Mouse (Mus musculus) gonadal fat pad, adult 2 months (tissue): ENCODE results near the gene Rnf167. TPM values are rescaled to one million over a fixed set of nuclear protein-coding genes. Genes with fewer than 3 reads are reported as not detected.

ENCODE experiments used
- DNase-seq: peaks from one replicate; pipeline ENCODE4 v3.0.0-alpha.2; 2012; ENCODE audit warnings: low read depth
- polyA plus RNA-seq: library from polyadenylated mRNA; depleted of rRNA; stranded (reverse); fragments of >200 nt; gene quantifications from 2 replicates; pipeline ENCODE4 v1.2.3, GENCODE M21; 2012

The Rnf167 gene
- polyA plus RNA-seq, 1 experiment: 93.2 TPM

DNA sequence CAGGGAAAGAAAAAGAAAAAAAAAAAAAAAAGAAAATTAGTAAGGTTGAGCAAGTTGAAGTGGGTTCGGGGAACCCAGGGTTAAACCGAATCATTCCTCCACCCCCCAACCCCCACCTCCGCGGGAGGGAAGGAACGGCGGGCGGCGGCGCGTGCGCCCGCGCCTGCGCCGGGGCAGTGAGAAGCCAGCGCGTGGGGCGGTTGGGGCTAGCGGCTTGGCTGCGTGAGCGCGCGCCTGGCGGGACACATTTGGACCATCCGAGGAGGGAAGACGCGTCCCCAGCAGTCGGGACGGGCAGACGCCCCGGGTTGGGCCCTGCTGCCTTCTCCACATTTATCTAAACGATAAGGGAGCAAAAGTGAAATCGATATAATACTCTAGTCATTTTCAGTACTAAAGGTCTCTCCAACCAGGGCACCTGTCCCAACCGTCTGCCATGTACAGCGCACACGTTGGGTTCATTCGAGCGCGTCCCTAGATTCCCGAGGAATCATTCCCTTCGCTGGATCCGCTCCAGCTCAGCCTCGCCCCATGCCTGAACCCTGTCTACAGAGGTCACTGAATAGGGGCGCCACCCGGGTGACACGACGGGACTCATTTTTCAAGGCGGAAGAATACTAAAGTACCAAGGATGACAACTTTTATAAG lies 8.0 kb downstream of the Rnf167 start:
- no peak for DNase-seq

DNA sequence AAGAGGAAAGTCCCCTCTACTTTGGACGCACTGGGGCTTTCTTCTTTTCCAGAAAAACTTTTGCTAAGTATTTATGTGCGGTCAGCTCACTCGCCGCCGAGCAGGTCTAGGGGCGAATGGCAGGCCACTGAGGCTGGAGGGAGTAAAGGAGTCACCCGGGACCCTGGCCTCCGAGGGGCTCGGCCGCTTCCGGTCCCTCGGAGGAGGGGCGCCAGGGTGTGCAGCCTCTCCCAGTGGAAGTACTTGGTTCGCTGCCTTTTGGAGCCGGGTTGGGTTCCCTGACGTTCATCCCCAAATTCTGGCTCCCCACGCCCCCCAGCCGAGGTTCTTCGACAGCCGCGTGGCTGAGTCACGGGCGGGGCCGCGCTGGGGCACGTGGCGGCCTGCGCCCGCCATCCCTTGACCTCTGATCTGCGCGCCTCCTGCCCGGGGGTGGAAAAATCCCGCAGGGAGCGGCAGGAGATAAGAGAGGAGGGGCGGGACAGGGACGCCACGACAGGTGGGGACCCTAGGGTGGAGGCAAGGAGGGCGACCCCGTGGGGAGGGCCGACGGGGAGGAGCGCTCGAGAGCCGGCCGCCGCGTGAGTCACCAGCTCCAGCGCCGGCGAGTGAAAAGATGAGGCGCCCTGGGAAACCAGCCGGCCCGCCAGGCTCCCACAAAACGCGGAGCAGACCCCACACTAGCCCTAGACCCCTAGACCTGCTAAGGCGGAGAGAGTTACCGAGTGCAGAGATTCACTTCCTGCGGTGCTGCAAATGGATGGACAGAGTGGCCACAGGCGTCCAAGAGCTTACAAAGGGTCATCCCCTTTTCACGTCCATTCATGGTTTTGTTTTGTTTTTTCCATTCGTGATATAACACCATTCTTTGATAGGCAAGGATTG lies 8.8 kb downstream of the Rnf167 start:
- no peak for DNase-seq

DNA sequence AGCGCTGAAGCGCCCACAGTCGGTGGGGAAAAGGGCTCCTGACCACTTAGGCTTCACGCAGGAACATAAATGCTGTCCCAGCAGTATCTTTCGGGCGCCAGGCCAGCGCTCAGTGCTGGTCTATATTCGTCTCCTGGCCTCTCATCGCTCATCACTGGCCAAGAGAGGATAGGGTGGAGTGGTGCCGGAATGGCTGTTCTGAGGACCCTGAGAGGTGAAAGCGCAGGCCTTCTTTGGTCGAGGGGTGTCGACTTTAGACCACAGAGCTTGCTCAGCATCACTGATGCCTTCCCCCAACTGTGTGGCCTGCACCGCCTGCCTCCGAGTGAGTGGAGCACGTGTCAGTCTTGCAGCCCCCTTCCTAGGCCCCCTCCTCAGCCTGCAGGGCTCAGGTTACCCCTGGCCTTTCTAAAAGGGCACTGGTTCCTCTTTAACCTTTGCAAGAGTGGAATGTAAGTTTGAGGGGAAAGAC lies 9.5 kb downstream of the Rnf167 start:
- DNase-seq: no peak

DNA sequence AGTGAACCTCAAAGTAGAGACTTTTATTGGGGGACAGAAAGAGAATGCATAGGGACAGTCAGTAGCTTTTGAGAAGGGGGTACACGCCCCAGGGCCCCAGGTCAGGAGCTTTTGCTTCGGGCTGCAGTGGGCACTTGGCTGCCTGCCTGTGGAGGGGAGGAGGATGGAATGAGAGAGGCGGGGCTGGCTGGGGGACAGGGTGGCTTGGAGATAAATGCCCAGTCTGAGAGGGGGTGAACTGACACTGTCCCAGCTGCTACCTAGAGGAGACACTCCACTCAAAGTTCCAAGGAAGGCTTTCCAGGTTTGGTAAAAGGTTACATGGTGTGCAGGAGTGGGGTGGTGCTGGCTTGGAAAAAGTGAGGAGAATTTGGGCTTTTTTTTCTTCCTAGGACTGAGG lies 9.9 kb downstream of the Rnf167 start, which contains the start of gene Eno3:
Eno3 (plus strand) TSS at position 239 of the 400 bp plus-strand sequence.
- DNase-seq: no peak

DNA sequence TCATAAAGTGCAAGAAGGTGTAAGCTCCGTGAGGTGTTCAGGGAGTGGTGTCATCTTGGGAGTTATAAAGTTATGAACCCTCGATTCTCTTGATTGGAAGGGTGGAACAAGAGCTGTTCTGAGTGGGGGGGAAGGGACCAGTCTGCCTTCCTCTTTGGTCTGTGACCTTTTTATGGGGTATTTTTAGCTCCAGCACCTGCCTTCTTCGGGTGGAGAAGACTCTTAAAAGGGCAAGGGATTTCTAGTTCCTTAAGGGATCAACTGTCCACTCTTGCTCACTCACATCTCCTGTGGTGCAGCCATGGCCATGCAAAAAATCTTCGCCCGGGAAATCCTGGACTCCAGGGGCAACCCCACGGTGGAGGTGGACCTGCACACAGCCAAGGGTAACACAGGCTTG lies 10.5 kb downstream of the Rnf167 start:
- DNase-seq: no peak

DNA sequence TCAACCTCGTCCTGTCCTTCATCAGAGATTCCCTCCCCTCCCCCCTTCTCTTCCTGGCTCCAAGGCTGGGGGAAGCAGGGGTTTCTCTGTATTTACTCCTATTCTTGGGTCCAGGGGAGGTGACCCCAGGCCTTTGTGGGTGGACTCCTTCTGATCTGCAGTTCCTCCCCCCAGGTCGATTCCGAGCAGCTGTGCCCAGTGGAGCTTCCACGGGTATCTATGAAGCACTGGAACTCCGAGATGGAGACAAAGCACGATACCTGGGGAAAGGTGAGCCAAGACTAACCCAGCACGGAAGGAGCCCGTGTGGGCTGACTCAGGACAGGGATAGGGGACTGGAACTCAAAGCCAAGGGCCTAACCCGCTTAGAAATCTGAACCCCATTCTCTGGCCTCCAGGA lies 11.0 kb downstream of the Rnf167 start:
- DNase-seq: no peak

DNA sequence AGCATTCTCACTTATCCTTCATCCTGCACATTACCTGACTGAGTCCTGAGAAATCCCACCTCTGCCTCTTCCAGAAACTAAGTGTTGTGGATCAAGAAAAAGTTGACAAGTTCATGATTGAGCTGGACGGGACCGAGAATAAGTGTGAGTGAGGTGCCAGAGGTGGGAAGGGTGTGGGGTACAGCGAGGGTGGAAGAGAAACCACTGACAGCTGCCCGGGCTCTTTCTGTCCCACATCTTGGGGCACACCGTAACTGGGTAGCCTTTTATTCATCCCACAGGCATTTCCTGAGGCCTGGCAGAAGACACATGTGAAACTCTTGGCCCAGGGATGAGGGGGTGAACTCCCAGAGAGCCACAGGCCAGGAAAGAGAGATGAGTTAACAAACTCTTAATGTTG lies 11.5 kb downstream of the Rnf167 start:
- DNase-seq: no peak

DNA sequence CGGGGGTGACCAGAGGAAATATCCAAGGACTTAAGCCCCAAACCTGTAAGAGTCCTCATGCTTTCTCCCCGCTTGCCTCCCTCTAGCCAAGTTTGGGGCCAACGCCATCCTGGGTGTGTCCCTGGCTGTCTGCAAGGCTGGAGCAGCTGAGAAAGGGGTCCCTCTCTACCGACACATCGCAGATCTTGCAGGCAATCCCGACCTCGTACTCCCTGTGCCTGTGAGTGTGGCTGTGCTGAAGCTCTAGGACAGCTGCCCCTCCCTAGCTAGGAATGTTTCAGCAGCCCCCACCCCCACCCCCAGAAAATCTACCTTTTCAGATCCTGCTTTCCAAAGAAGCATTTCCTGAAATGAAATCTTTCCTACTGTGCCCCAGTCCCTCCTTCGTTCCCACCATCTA lies 11.9 kb downstream of the Rnf167 start:
- DNase-seq: no peak

DNA sequence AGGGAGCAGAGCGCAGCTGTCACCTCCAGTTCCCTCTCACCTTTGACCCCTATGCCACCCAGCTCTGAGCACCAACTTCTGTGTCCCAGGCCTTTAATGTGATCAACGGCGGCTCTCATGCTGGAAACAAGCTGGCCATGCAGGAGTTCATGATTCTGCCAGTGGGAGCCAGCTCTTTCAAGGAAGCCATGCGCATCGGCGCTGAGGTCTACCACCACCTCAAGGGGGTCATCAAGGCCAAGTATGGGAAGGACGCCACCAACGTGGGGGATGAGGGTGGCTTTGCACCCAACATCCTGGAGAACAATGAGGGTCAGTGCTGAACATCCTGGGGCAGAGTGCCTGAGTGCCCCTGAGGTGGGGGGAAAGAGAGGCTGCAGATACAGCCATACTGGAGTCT lies 13.5 kb downstream of the Rnf167 start:
- no peak for DNase-seq

DNA sequence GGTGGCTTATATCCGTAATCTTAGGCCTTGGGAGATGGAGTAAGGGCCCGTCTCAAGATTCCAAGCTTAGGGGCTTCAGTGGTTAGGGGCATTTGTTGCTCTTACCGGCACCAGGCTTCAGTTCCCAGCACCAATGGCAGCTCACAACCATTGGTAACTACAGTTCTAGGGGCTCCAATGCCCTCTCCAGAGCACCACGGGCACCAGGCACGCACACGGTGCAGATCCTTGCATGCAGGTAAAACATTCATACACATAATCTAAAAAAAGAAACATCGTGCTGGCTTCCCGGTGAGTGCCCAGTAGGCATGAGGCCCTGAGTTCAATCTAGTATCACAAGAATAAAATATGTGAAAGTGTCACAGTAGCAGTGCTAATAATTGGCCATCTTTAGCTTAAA lies 16.1 kb downstream of the Rnf167 start:
- DNase-seq: no peak

DNA sequence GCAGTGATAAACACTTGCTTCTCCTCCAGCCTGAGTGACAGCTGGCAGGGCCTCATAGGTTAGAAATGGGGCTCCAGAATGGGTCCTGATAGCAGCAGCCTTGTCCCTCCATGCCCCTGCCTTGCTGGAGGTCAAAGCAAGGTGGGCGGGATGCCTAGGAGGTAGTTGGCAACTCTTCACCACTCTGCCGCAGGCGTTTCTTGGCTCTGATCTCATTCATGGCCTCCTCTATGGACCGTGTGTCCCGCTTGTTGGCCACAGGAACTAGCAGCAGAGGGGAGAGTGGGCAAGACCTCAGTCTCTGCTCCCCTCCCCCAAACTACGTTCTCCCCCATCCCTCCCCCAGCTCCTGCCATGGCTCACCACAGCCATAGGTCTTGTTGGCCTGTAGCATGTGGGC lies 16.9 kb downstream of the Rnf167 start:
- no peak for DNase-seq

DNA sequence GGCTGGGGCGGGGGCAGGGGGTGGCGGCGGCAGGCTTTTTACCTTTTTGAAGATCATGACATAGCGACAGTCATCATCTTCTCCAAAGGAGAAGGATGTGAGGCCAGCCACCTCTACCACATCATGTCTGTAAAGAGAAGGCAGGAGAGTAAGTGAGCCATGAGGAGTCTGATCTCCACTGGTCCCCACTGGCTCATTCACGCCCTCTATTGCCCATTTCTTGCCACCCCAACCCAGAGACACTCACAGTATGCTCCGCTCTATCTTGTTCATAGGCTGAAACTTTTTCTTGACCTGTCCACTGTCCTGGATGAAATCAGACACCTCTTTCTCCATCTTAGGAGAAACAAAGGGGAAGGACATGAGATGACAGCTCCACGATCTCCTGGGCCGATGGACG lies 17.7 kb downstream of the Rnf167 start:
- no peak for DNase-seq

DNA sequence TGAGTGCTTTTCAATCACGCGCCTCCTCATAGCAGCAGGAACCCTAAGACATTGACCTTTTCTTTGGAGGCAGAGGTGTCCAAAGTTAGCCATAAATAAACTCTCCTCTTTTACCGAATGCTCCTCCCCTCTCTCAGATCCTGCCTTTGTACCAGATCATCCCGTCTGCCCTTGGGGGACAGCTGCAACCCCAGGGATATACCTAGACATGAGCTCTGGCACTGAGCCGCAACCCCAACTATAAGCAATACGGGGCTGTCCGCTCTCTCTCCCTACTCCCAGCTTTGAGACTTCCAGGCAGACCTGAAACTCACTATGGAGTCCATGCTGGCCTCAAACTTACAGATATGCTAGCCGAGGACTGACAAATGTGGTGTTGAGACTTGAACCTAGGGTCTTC lies 19.7 kb downstream of the Rnf167 start:
- no peak for DNase-seq

DNA sequence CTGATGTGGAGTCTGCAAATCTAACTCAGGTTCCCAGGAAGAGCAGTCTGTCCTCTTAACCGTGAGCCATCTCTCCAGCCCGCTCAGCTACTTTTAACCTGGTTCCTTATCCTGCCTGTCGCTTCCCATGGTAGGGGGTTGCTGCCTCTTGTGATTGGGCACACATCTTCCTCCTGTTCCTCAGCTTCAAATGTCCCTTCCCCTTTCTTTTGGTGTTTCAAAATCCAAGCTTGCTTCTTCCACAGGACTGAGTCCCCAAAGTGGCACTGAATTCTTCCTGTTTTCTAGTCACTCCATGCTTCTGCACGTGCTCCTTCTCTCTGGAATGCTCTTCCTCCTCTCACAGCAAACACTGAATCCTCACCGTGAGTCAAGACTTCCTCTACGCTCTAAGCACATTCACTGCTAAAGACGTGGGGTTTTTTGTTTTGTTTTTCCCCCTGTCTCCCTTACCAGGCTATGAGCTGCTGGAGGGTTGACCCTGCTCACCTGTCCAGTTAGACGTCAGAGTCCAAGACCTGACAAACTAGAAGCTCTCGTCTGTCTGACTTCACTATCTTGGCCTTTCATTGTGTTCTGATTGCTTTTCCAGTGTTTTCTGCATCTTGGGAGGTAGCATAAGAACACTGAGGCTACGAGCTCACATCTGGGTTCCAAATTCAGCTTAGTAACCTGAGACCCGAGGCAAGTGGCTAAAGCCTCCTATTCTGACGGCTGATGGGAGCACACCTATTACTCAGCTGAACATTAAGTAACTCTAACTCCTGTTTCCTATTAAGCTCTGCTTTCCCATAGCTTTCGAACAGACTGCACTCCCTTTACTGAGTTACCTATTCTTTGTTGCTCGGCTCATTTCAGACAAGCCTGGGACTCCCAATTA lies 20.5 kb downstream of the Rnf167 start:
- DNase-seq: no peak

DNA sequence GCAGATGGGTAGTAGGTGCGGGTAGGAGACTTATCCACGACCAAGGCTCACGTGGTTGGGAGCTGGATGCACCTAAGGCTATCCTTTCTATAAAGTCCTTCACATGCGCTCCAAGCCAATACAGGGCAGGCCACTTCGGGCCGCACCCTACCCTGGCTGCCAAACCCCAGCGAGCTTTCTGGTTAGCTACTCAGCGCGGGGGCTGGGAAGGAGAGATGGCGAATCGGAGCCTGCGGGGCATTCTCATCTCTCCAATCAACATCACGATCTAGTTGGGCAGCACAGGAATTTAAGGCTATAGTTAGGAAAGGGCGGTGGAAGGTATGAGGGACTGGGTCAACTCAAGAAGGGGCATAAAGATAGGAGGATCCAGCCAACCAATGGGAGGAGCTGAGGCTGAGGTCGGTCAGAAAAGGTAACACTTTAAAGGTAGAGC lies 21.3 kb downstream of the Rnf167 start:
- DNase-seq: no peak

DNA sequence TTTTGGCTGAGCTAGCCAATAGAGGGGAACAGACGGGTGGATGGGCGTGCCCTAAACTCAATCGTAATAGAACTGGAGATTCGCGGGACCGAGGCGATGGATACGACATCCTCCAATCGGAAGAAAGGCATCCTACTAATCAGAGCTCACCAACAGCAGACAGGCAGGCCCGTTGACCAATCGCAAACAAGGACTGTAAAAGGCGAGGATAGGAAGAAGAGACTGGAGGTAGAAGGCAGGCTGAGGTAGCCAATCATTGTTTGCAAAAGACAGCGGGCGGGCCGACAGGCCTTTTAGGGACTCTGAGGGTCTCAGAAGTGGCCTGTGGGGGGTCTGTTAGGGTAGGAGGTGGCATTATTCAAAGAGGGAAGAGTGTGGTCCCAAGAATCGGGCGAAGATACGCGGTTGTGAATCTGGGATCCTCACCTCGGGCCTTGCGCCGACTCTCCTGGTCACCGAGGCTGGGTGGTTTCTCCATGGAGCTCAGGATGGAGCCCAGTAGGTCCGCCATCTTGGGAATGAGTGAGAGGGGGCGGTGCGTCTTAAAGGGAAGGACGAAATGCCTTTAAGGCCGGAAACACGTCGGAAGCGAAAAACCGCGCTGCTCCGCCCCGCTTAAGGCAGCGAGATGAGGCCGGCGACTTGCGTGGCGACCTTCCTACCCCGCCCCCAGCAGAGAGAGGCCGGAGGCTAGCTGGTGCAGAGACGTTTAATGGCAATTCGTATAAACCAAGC lies 21.9 kb downstream of the Rnf167 start, which contains the start of gene Spag7:
Spag7 (minus strand) TSS at position 646 of the 735 bp plus-strand sequence.
- peak; percentile 99 for DNase-seq

DNA sequence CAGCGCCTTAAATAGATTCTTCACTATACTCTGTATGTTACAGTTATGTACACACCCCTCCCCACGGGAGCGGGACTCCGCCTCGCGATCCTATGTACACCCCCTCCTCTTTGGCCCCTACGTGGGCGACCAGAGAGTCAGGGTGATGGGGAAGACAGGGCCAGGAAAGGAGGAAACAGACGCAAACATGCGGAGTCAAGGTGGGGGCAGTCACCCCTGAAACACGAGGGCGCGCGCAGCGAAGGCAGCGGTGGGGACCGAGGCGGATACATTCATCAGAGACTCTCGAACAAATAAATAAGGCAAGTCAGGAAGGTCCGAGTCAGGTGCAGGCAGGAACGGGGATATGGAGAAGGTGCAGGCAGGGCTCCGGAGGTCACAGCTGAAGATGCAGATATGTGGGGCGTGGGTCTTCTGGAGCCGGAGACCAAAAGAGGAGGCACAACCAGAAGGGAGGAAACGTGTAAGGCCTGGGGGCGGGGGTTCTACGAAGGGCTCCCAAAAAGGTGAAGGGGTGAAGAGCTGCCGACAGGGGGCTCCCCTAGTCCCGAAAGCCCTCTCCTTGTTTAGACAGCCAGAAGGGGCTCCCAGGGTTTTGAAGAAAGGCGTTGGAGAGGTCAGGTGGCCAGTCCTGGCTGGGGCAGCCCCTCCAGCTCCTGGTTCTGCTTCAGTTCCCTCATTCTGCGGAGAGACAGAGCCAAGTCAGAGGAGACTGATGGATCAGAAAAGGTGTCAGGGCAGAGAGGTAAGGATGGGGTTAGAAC lies 22.7 kb downstream of the Rnf167 start:
- no peak for DNase-seq

DNA sequence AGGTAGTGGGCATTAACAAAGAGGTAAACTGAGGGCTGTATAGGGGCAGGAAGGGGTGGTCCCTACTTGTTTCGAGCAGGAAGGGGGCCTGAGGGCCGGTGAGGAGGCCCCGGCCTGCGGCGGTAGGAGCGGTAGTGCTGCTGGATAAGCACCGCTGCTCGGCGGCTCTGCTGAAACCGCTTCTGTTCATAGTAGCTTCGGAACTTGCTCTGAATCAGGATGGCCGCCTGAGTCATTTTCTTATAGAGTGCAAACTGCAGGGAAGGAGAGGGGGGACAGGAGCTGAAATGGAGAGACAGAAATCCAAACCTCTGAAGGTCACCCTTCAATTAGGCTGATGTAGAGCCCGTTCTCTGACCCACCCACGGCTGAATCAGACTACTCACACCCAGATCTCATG lies 23.4 kb downstream of the Rnf167 start:
- DNase-seq: no peak

DNA sequence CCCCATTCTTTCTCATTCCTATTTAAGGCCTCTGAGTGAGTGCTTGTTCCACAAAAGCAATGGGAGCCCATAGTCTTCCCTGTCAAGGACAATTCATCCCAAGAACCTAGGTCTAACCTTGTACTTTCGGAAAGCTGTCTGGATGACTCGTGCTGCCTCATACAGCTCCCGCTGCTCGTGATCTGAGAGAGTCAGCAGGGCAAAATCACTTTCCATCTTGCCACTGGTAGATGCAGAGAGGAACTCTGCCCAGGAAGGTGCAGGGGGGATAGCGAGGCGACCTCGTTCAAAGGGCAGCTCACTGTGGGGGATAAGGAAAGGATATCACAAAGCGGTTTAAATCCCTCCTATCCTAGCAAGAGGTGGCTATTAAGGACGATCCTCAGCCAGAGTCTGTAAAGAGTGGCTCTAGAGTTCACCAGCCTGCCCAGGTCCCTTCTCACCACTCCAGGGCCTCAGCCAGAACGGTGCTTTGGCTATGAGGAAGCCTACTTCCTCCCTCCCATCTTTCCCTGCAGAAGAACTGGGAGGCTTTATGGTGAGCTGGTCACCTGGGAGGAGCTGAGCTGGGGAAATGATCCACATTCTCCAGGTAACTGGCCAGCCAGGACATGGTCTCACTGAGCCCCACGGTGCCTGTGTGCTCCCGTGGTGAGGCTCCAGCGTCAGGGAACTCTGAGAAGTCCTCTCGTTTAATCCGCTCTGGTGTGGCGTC lies 24.5 kb downstream of the Rnf167 start:
- no peak for DNase-seq

DNA sequence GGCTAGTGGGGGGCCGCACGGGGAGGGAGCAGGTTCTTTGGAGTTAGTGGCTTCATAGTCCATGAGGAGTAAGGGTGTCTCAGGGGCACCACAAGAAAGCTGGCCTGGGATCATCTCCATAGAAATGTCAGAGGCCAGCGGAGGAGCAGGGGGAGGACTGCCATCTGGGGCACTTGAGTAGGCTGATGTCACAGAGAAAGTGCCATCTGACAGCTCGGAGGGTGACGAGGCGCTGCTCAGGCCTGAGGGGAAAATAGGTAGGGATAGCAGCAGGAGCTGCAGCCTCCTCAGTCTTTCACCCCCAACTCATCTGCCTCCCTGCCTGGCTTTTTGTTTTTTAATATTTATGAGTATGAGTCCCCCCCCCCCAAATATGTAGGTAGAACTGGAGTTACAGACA lies 27.0 kb downstream of the Rnf167 start:
- DNase-seq: no peak
